Mouse (Mus musculus) embryonic facial prominence, embryonic 13.5 days (tissue): Measurements from ENCODE around the gene Kmt2e. TPM values are rescaled to one million over a fixed set of nuclear protein-coding genes. Genes with fewer than 3 reads are reported as not detected.

Experiments
- ATAC-seq: fragments of 200-750 bp; cut with Nextera tagmentation; 2 replicates; pipeline ENCODE4 v1.8.0; 2017; ENCODE audit warnings: low read depth; ENCODE audit not compliant: insufficient number of reproducible peaks, insufficient read depth, low FRiP score, low TSS enrichment
- H3K27ac ChIP-seq: fragments of 300-500 bp; sonication (generic); 2 replicates; pipeline ENCODE4 v1.5.1; 2015; ENCODE audit warnings: moderate library complexity, mild to moderate bottlenecking, inconsistent platforms
- H3K27me3 ChIP-seq: fragments of 300-500 bp; sonication (generic); 2 replicates; pipeline ENCODE4 v1.6.1; 2015; ENCODE audit warnings: mild to moderate bottlenecking, inconsistent platforms
- H3K36me3 ChIP-seq: fragments of 300-500 bp; sonication (generic); 2 replicates; pipeline ENCODE4 v1.6.1; 2015; ENCODE audit warnings: mild to moderate bottlenecking, inconsistent platforms
- H3K4me1 ChIP-seq: fragments of 300-500 bp; sonication (generic); 2 replicates; pipeline ENCODE4 v1.6.1; 2015; ENCODE audit warnings: inconsistent platforms
- H3K4me2 ChIP-seq: fragments of 300-500 bp; sonication (generic); 2 replicates; pipeline ENCODE4 v1.6.1; 2015; ENCODE audit warnings: moderate library complexity, mild to moderate bottlenecking, inconsistent platforms
- H3K4me3 ChIP-seq: fragments of 300-500 bp; sonication (generic); 2 replicates; pipeline ENCODE4 v1.5.1; 2015; ENCODE audit warnings: mild to moderate bottlenecking, inconsistent platforms
- H3K9ac ChIP-seq: fragments of 300-500 bp; sonication (generic); 2 replicates; pipeline ENCODE4 v1.6.1; 2015; ENCODE audit warnings: mild to moderate bottlenecking, inconsistent platforms
- H3K9me3 ChIP-seq: fragments of 300-500 bp; sonication (generic); 2 replicates; pipeline ENCODE4 v1.6.1; 2016; ENCODE audit warnings: inconsistent platforms
- WGBS: fragments of 180-500 bp; shearing (Covaris S2); methylation state at CpG from one replicate; pipeline ENCODE4 v1.1.7; 2015; ENCODE audit warnings: mixed read lengths; 5-methylcytosine and 5-hydroxymethylcytosine counted together
- polyA plus RNA-seq: library from polyadenylated mRNA; unstranded; fragments of >200 nt; fragmentation: Nextera tagmentation; extraction: Ambion mirVana; gene quantifications from 2 replicates; pipeline ENCODE4 v1.2.1, GENCODE M21; 2015

Gene Kmt2e
- polyA plus RNA-seq, 1 experiment from 2014 or later: 123 TPM

GRCm38 (mm10) chr5:23511456-23511855 lies 77.2 kb downstream of the Kmt2e start:
- Histone ChIP-seq H3K4me3 (no peak overlapping the region), H3K9me3 (no peaks in the 10 kb centered on the region), H3K4me1 (no peaks in the 10 kb centered on the region), H3K27ac (no peak overlapping the region), H3K4me2 (no peak overlapping the region), H3K27me3 (no peaks in the 10 kb centered on the region), H3K9ac (no peak overlapping the region), H3K36me3 (peaks cover 67% of the 10 kb centered on the region)
- WGBS: 93% methylated on average over 5 of the region's 5 CpGs
- ATAC-seq: no peak

GRCm38 (mm10) chr5:23512556-23512955 lies 78.3 kb downstream of the Kmt2e start:
- no peak overlapping the region for H3K4me3 ChIP-seq
- H3K9ac ChIP-seq: no peak overlapping the region
- no peak overlapping the region for H3K27ac ChIP-seq
- ATAC-seq: no peak
- WGBS: 91% methylated on average over 7 of the region's 7 CpGs
- H3K9me3 ChIP-seq: no peaks in the 10 kb centered on the region
- no peak overlapping the region for H3K4me2 ChIP-seq
- peaks cover 73% of the 10 kb centered on the region for H3K36me3 ChIP-seq
- no peaks in the 10 kb centered on the region for H3K4me1 ChIP-seq
- H3K27me3 ChIP-seq: no peaks in the 10 kb centered on the region

DNA sequence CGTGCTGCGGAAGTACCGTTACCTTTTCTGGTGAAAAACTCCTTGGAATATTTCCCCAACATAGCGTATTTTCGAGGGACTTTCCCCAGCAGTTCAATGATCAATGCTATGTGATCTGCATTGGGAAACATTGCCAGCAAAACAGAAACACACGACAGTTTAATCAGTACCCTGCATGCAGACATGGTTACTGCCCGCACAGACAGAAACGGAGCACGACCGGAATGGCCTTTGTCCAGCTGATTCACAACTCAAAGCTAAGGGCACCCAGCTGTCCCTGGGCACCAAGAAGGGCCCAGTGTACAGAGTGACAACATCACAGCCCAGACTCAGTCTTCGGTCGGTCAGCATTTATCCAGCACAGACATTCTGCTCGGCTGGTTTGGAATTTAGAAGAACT lies 79.2 kb downstream of the Kmt2e start:
- peaks cover 79% of the 10 kb centered on the region for H3K36me3 ChIP-seq
- no peak overlapping the region for H3K4me2 ChIP-seq
- H3K27me3 ChIP-seq: no peaks in the 10 kb centered on the region
- H3K9ac ChIP-seq: no peak overlapping the region
- ATAC-seq: no peak
- no peaks in the 10 kb centered on the region for H3K9me3 ChIP-seq
- 85% methylated on average over 13 of the region's 13 CpGs for WGBS
- no peak overlapping the region for H3K27ac ChIP-seq
- no peaks in the 10 kb centered on the region for H3K4me1 ChIP-seq
- no peak overlapping the region for H3K4me3 ChIP-seq

- WGBS: 91% methylated on average over 10 of the region's 10 CpGs
- H3K9ac ChIP-seq: no peak overlapping the region
- no peak for ATAC-seq
- H3K9me3 ChIP-seq: no peaks in the 10 kb centered on the region
- H3K4me3 ChIP-seq: no peak overlapping the region
- no peak overlapping the region for H3K27ac ChIP-seq
- H3K36me3 ChIP-seq: peaks cover 70% of the 10 kb centered on the region
- no peak overlapping the region for H3K4me2 ChIP-seq
- no peaks in the 10 kb centered on the region for H3K27me3 ChIP-seq
- H3K4me1 ChIP-seq: peaks cover 6% of the 10 kb centered on the region
These were observed 80.8 kb downstream of the Kmt2e start for GRCm38 (mm10) chr5:23515038-23515437.

DNA sequence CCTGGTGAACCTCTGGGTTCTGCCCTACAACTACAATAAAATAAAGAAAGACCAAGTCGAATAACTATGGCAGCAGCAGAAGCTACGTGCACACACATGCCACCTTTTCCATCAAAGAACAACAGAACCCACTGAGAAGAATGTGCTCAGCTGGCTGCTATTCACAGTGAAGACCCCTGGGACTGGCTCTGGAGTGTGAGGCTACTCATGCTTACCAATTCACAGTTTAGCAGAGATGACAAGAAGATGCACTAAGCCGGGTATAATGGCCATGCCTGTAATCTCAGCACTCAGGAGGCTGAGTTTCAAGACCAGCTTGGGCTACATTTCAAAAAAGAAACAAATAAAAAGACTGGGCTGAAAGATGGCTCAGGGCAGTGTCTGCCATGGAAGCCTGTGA lies 82.7 kb downstream of the Kmt2e start:
- 76% methylated on average over 3 of the region's 3 CpGs for WGBS
- no peak overlapping the region for H3K4me3 ChIP-seq
- H3K4me2 ChIP-seq: no peak overlapping the region
- H3K36me3 ChIP-seq: peaks cover 58% of the 10 kb centered on the region
- no peaks in the 10 kb centered on the region for H3K27me3 ChIP-seq
- no peak overlapping the region for H3K27ac ChIP-seq
- no peak for ATAC-seq
- no peak overlapping the region for H3K9ac ChIP-seq
- peaks cover 6% of the 10 kb centered on the region for H3K4me1 ChIP-seq
- H3K9me3 ChIP-seq: no peaks in the 10 kb centered on the region

DNA sequence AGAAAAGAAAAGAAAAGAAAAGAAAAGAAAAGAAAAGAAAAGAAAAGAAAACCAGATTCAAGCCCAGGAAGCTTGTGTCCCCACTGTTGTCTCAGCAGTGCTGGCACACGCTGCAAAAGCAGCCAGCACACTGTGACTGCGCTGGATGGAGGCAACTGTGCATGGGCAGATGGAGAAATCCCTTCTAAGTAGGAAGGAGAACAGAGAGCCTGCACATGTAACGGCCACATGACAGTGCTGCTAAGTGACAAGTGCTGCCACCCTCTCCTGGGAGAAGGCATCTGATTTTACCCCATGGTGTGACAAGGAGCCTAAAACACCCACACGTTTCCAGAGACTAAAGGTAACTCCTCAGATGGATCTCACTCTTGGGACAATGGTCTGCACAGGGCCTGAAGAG lies 83.6 kb downstream of the Kmt2e start:
- no peak overlapping the region for H3K4me3 ChIP-seq
- peaks cover 62% of the 10 kb centered on the region for H3K36me3 ChIP-seq
- ATAC-seq: no peak
- H3K27ac ChIP-seq: no peak overlapping the region
- no peaks in the 10 kb centered on the region for H3K9me3 ChIP-seq
- H3K4me1 ChIP-seq: peaks cover 6% of the 10 kb centered on the region
- WGBS: 82% methylated on average over 4 of the region's 4 CpGs
- no peak overlapping the region for H3K9ac ChIP-seq
- no peaks in the 10 kb centered on the region for H3K27me3 ChIP-seq
- H3K4me2 ChIP-seq: no peak overlapping the region

- H3K9me3 ChIP-seq: no peaks in the 10 kb centered on the region
- no peak overlapping the region for H3K4me3 ChIP-seq
- 56% methylated on average over 3 of the region's 3 CpGs for WGBS
- no peak overlapping the region for H3K4me2 ChIP-seq
- H3K27me3 ChIP-seq: no peaks in the 10 kb centered on the region
- H3K36me3 ChIP-seq: peaks cover 57% of the 10 kb centered on the region
- ATAC-seq: peak; percentile 48; the same call in 1 of the 2 replicates
- H3K4me1 ChIP-seq: peaks cover 6% of the 10 kb centered on the region
- H3K27ac ChIP-seq: no peak overlapping the region
- no peak overlapping the region for H3K9ac ChIP-seq
These were observed 84.4 kb downstream of the Kmt2e start for GRCm38 (mm10) chr5:23518673-23519072.

DNA sequence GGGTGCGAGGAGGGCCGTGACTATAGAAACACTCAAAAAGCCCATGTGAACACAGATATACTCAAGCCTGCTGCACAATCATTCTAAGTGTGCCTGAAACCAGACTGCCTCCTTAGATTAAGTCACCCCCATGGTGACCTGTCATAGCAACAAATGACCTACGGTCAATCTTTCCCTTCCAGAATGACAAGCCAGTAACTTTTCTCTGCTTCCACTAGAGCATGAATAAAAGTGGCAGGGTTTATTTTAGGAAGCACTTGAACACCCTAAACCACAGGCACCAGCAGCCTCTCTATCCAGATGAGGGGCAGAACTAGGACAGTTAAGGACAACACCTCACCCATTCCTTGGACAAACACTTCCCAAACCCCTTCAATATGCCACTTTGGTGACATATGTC lies 85.4 kb downstream of the Kmt2e start:
- 90% methylated on average over 3 of the region's 3 CpGs for WGBS
- Histone ChIP-seq H3K9ac (no peak overlapping the region), H3K27ac (no peak overlapping the region), H3K36me3 (peaks cover 56% of the 10 kb centered on the region), H3K4me1 (peaks cover 6% of the 10 kb centered on the region), H3K9me3 (no peaks in the 10 kb centered on the region), H3K4me3 (no peak overlapping the region), H3K27me3 (no peaks in the 10 kb centered on the region), H3K4me2 (no peak overlapping the region)
- ATAC-seq: no peak

DNA sequence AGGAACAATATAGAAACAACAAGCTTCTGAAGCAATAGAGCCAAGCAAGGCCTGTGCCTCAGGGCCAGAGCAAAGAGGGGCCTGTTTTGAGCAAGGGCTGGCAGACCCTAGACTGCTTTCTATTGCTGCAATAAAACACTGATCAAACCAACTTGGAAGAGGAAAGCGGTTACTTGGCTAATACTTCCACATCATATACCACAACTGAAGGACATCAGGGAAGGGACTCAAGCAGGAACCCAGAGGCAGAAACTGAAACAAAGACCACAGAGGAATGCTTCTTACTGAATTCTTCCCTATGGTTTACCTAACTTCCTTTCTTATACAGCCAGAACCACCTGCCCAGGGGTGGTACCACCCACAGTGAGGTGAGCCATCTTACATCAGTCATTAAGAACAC lies 87.4 kb downstream of the Kmt2e start:
- no peak overlapping the region for H3K27ac ChIP-seq
- ATAC-seq: no peak
- H3K36me3 ChIP-seq: peaks cover 56% of the 10 kb centered on the region
- no peak overlapping the region for H3K4me3 ChIP-seq
- no peaks in the 10 kb centered on the region for H3K9me3 ChIP-seq
- no peaks in the 10 kb centered on the region for H3K27me3 ChIP-seq
- no peak overlapping the region for H3K4me2 ChIP-seq
- WGBS: 94% methylated on average over 1 of the region's 1 CpGs
- no peak overlapping the region for H3K9ac ChIP-seq
- H3K4me1 ChIP-seq: peaks cover 6% of the 10 kb centered on the region

- Histone ChIP-seq H3K4me1 (peaks cover 3% of the 10 kb centered on the region), H3K4me3 (no peak overlapping the region), H3K27me3 (no peaks in the 10 kb centered on the region), H3K9ac (no peak overlapping the region), H3K36me3 (peaks cover 45% of the 10 kb centered on the region), H3K9me3 (no peaks in the 10 kb centered on the region), H3K27ac (no peak overlapping the region), H3K4me2 (no peak overlapping the region)
- 89% methylated on average over 3 of the region's 3 CpGs for WGBS
- no peak for ATAC-seq
These were observed 89.7 kb downstream of the Kmt2e start for GRCm38 (mm10) chr5:23523936-23524335.

DNA sequence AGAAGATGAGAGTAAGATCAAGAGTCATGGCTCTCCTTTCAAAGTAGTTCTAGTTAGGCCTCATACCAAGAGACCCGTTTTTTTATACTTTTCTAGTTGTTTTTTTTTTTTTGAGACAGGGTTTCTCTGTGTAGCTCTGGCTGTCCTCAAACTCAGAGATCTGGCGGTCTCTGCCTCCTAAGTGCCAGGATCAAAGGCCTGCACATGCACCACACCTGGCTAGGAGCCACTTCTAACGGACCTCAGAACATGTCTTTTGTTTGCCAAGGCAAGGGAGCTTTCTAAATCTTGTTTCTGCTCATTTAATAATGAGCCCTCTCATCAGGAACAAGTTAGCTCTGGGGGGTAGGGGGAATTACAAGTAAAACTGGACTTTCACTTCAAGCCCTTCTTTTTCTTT lies 90.4 kb downstream of the Kmt2e start:
- Histone ChIP-seq H3K36me3 (peaks cover 44% of the 10 kb centered on the region), H3K4me3 (no peak overlapping the region)
- 81% methylated on average over 3 of the region's 3 CpGs for WGBS

DNA sequence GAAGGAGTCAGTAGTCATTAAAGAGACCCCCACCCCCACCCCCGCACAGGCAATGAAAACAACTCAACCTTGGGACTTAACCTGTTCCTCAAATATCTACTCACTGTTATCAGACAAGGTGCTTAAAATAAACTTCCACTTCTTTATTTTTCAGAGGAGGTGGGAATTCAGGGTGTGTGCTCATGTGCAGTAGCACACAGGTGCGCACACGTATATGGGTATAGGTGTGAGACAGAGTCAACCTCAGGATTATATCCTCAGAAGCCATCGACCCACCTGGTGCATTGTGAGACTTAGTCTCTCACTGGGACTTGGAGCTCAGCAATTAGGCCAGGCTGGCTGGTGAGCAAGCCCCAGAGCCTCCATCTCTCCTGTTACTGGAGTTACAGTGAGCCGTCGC lies 96.9 kb downstream of the Kmt2e start:
- WGBS: 95% methylated on average over 6 of the region's 6 CpGs
- H3K27me3 ChIP-seq: no peaks in the 10 kb centered on the region
- H3K9ac ChIP-seq: no peak overlapping the region
- no peak overlapping the region for H3K4me2 ChIP-seq
- no peaks in the 10 kb centered on the region for H3K9me3 ChIP-seq
- H3K27ac ChIP-seq: no peak overlapping the region
- no peak for ATAC-seq
- H3K36me3 ChIP-seq: peaks cover 21% of the 10 kb centered on the region
- no peak overlapping the region for H3K4me3 ChIP-seq
- no peaks in the 10 kb centered on the region for H3K4me1 ChIP-seq

More for the DNA sequence above, 90.4 kb downstream of the Kmt2e start:
- Histone ChIP-seq H3K4me2 (no peak overlapping the region), H3K4me1 (no peaks in the 10 kb centered on the region), H3K9me3 (no peaks in the 10 kb centered on the region), H3K27ac (no peak overlapping the region), H3K9ac (no peak overlapping the region), H3K27me3 (no peaks in the 10 kb centered on the region)
- no peak for ATAC-seq
